Mouse (Mus musculus) stomach, embryonic 16.5 days (tissue): ENCODE measurements around the gene Apba1. TPM values are rescaled to one million over a fixed set of nuclear protein-coding genes. Genes with fewer than 3 reads are reported as not detected.

Experiments used
- ATAC-seq: fragments of 200-750 bp; cut with Nextera tagmentation; 2 replicates; pipeline ENCODE4 v1.8.0; 2017; ENCODE audit warnings: moderate number of reproducible peaks, moderate TSS enrichment; ENCODE audit not compliant: insufficient read depth, low FRiP score
- H3K27ac ChIP-seq: fragments of 300-500 bp; sonication (generic); 2 replicates; pipeline ENCODE4 v1.5.1; 2014; ENCODE audit warnings: low read length
- H3K27me3 ChIP-seq: fragments of 300-500 bp; sonication (generic); 2 replicates; pipeline ENCODE4 v1.6.1; 2014; ENCODE audit warnings: low read length, control low read depth, mixed read lengths; ENCODE audit not compliant: control insufficient read depth, insufficient read depth
- H3K36me3 ChIP-seq: fragments of 300-500 bp; sonication (generic); 2 replicates; pipeline ENCODE4 v1.6.1; 2014; ENCODE audit warnings: low read length; ENCODE audit not compliant: control insufficient read depth, insufficient read depth
- H3K4me1 ChIP-seq: fragments of 300-500 bp; sonication (generic); 2 replicates; pipeline ENCODE4 v1.6.1; 2014; ENCODE audit warnings: low read length, control low read depth, mixed read lengths; ENCODE audit not compliant: control insufficient read depth, insufficient read depth
- H3K4me2 ChIP-seq: fragments of 300-500 bp; sonication (generic); 2 replicates; pipeline ENCODE4 v1.6.1; 2014; ENCODE audit warnings: low read depth, low read length, mixed read lengths
- H3K4me3 ChIP-seq: fragments of 300-500 bp; sonication (generic); replicated peaks from 2 replicates; pipeline ENCODE4 v1.5.1; 2014; ENCODE audit warnings: mild to moderate bottlenecking, low read length
- H3K9ac ChIP-seq: fragments of 300-500 bp; sonication (generic); 2 replicates; pipeline ENCODE4 v1.6.1; 2014; ENCODE audit warnings: low read length
- H3K9me3 ChIP-seq: fragments of 300-500 bp; sonication (generic); replicated peaks from 2 replicates; pipeline ENCODE4 v1.6.1; 2016; ENCODE audit warnings: low read length, control low read depth; ENCODE audit not compliant: control insufficient read depth
- WGBS: fragments of 180-500 bp; shearing (Covaris S2); extraction: QIAGEN DNeasy Blood & Tissue Kit; methylation state at CpG from one replicate; pipeline ENCODE4 v1.1.7; 2014; 5-methylcytosine and 5-hydroxymethylcytosine counted together
- polyA plus RNA-seq: library from polyadenylated mRNA; unstranded; fragments of >200 nt; fragmentation: Nextera tagmentation; extraction: Ambion mirVana; gene quantifications from 2 replicates; pipeline ENCODE4 v1.2.1, GENCODE M21; 2015

Gene Apba1
- polyA plus RNA-seq, 1 experiment from 2014 or later, result 0.40 TPM

DNA sequence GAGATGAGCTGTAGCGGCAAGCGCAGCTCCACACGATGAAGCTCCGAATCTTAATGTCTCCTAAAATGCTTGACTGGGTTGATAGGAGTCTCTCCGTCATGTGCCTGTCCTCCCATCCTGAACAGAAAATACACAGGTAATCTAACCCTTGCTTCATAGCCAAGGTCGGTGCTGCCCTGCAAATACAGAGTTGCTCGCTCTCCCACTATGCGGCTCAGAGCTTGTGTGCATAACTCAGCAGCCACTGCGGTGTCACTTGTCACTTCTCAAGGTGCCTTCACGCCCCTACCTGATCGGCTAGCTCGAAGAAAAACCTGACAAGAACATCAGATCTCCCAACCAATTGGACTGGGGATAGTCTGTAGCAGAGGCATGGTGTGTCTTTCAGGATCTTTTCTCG, 58.1 kb downstream of the Apba1 start:
- H3K27ac ChIP-seq, result no peak overlapping the region
- no peaks in the 10 kb centered on the region for H3K4me1 ChIP-seq
- ATAC-seq, result no peak
- no peak overlapping the region for H3K4me2 ChIP-seq
- 71% methylated on average over 13 of the region's 13 CpGs for WGBS
- no peaks in the 10 kb centered on the region for H3K9me3 ChIP-seq
- no peaks in the 10 kb centered on the region for H3K27me3 ChIP-seq
- no peak overlapping the region for H3K9ac ChIP-seq
- no peaks in the 10 kb centered on the region for H3K36me3 ChIP-seq
- H3K4me3 ChIP-seq, result no peak overlapping the region

DNA sequence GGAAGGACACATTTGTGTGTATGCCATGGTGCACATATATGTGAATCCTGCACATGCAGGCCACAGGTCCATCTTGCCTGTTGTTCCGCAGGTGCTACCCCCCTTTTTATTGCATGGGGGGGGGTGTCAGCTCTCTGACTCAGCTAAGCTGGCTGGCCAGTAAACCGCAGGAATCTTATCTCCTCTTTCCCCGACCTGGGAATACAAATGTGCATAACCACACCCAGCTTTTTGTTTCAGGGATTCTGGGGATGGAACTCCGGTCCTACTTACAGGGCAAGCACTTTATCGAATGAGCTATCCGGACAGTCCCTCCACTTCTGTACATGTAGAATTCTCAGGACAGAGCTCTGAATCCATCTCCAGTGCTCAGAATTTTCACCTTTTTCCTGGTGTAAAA, 58.5 kb downstream of the Apba1 start:
- no peak overlapping the region for H3K9ac ChIP-seq
- H3K4me1 ChIP-seq, result no peaks in the 10 kb centered on the region
- H3K9me3 ChIP-seq, result no peaks in the 10 kb centered on the region
- ATAC-seq, result no peak
- no peak overlapping the region for H3K27ac ChIP-seq
- 52% methylated on average over 6 of the region's 6 CpGs for WGBS
- no peaks in the 10 kb centered on the region for H3K27me3 ChIP-seq
- no peak overlapping the region for H3K4me3 ChIP-seq
- no peak overlapping the region for H3K4me2 ChIP-seq
- no peaks in the 10 kb centered on the region for H3K36me3 ChIP-seq

DNA sequence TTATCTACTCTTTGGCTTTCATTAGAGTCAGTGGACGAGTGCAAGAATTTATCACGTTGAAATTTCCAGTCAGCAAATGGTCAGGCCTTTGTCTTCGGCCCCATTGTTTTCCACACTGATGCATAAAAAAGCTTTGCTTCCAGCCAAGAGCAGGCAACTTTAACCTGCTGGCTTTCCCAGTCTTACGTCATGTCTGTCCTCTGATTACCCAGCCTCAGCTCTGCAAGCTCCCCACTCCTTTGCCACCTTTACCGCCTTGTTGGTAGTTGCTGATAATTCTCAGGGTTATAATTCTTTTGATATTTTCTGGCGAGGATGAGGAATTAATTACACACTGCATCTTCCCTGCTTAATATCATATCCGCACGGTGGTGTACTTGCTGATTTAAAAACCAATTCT, 61.2 kb downstream of the Apba1 start:
- Histone ChIP-seq H3K4me3 (no peak overlapping the region), H3K9ac (no peak overlapping the region), H3K4me1 (no peaks in the 10 kb centered on the region), H3K27ac (no peak overlapping the region), H3K36me3 (no peaks in the 10 kb centered on the region), H3K4me2 (no peak overlapping the region), H3K27me3 (no peaks in the 10 kb centered on the region), H3K9me3 (no peaks in the 10 kb centered on the region)
- WGBS, result 65% methylated on average over 8 of the region's 8 CpGs
- no peak for ATAC-seq

DNA sequence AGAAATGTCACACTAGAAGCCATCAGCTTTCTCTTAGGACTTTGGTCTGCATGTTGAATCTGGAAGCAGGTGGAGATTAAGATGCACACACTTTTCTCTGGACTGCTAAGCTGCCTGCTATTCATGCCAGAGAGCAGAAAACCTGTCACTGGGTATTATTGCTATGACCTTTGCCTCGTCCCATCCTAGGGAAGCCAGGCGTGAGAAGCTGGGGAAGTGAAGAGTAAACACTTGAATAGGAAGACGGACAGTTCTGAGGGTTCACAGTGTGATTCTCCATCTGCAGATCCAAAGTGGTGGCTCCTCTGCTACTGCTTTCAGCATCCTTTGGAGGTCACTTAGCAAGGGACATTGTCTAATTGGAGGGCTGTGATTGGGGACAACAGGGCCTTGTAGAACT, 63.8 kb downstream of the Apba1 start:
- no peak for ATAC-seq
- Histone ChIP-seq H3K9me3 (no peaks in the 10 kb centered on the region), H3K4me2 (no peak overlapping the region), H3K27me3 (no peaks in the 10 kb centered on the region), H3K4me3 (no peak overlapping the region), H3K4me1 (no peaks in the 10 kb centered on the region), H3K36me3 (no peaks in the 10 kb centered on the region), H3K27ac (no peak overlapping the region), H3K9ac (no peak overlapping the region)
- WGBS, result 54% methylated on average over 3 of the region's 3 CpGs

DNA sequence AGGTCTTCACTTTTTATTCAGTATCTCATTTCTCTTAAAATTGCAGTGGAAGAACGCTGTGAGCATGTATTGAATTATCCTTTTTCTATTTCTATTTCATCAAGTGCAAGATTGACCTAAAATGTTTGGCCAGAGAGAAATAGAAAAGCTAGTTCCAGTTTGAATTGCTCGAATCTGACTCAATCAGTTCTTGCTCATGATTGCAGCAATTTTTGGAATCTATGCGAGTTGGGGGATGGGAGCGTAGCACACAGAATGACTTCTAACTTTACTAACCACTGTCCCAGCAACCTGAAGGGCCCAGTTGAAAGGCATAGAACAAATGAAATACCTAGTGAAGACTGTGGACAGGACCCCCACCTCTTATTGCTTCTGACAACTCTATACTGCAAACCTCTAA, 64.8 kb downstream of the Apba1 start:
- no peak overlapping the region for H3K4me3 ChIP-seq
- H3K36me3 ChIP-seq, result no peaks in the 10 kb centered on the region
- H3K27ac ChIP-seq, result no peak overlapping the region
- no peak overlapping the region for H3K4me2 ChIP-seq
- ATAC-seq, result no peak
- no peak overlapping the region for H3K9ac ChIP-seq
- WGBS, result 89% methylated on average over 4 of the region's 4 CpGs
- H3K9me3 ChIP-seq, result no peaks in the 10 kb centered on the region
- H3K4me1 ChIP-seq, result no peaks in the 10 kb centered on the region
- no peaks in the 10 kb centered on the region for H3K27me3 ChIP-seq

DNA sequence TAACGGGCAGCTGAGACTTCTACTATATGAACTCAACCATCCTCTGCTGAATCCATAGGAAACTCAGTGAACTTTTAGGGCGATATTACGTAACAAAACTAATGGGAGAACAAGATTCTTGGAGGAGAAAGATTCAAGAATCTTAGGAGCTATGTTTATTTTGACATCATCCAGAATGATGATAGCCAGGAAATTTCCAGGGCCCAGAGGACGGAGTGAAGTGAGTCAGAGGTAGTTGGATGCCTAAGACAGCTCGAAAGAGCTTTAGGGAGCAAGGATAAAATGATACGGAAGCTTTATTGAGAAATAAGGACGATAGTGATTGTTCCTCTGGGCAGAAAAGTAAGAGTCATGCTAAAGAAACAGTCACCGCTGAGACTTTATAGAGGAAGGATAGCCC, 67.6 kb downstream of the Apba1 start:
- Histone ChIP-seq H3K4me3 (no peak overlapping the region), H3K27ac (no peak overlapping the region), H3K4me2 (no peak overlapping the region), H3K27me3 (no peaks in the 10 kb centered on the region), H3K36me3 (no peaks in the 10 kb centered on the region), H3K9ac (no peak overlapping the region), H3K4me1 (no peaks in the 10 kb centered on the region), H3K9me3 (no peaks in the 10 kb centered on the region)
- 74% methylated on average over 8 of the region's 8 CpGs for WGBS
- ATAC-seq, result no peak

DNA sequence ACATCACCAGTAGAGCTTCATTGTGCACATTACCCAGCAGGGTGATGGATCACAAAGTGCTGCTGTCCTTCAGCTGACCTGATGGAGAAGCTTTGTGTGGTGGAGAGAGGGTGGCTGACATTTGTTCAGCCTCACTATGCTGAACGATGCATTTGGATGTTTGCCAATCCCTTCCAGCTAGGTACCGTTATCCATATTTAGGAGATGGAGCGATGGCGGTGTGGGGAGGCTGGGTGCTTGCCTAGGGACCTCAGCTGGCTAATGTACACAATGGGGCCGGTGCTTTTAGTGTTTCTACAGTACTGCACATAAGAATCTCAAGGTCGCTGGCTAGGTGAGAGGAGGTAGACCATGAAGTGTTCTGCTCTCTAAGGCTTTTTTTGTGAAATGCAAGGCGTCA, 72.1 kb downstream of the Apba1 start:
- no peak for ATAC-seq
- H3K9me3 ChIP-seq, result no peaks in the 10 kb centered on the region
- H3K9ac ChIP-seq, result no peak overlapping the region
- H3K4me1 ChIP-seq, result no peaks in the 10 kb centered on the region
- H3K4me3 ChIP-seq, result no peak overlapping the region
- H3K27ac ChIP-seq, result no peak overlapping the region
- no peaks in the 10 kb centered on the region for H3K27me3 ChIP-seq
- no peaks in the 10 kb centered on the region for H3K36me3 ChIP-seq
- H3K4me2 ChIP-seq, result no peak overlapping the region
- 45% methylated on average over 7 of the region's 7 CpGs for WGBS

DNA sequence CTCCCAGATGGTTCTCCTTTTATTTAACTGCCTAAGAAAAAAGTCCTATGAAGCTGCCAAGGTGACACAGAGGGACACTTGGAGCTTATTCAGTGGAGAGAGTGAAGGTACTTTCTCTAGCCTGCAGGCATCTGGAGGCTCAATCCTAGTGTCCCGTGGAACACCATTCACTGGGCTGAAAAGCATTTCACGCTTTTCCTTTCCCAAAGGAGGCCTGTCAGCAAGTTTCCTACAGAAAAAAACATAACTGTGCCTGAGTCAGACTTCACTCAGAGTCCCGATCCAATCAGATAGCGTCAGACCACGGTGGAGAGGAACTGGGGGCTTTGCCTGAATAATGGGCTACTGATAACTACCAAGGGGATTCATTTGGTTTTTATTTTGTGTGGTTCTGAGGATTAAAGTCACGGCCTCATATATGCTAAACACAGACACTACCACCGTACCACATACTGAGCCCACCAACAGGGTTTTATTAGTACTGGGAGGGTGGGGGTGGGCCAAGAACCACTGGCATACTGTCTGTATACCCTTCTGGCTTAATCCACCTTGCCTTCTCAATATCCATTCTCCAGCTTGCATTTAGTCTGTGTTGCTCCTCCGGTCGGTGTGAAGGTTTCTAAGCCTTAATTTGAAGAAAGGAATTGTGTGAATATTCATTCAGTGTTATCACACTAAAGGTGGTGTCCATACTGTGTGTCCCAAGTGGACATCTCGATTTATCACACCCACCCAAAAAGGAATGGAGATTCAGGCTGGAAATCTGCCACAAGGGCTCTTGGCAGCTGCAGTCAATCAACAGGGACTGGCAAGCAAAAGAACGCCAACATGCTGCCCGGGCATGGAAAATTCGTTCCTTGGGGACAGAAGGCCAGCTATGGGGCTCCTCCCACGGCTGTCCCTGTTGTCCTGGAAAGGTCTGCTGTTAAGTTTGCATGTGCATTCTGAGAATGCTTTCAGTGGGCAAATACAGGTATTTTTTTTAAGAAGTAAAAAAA, 75.3 kb downstream of the Apba1 start:
- no peaks in the 10 kb centered on the region for H3K4me1 ChIP-seq
- no peak overlapping the region for H3K4me3 ChIP-seq
- H3K9ac ChIP-seq, result no peak overlapping the region
- no peaks in the 10 kb centered on the region for H3K27me3 ChIP-seq
- no peaks in the 10 kb centered on the region for H3K36me3 ChIP-seq
- no peak for ATAC-seq
- no peak overlapping the region for H3K4me2 ChIP-seq
- no peaks in the 10 kb centered on the region for H3K9me3 ChIP-seq
- no peak overlapping the region for H3K27ac ChIP-seq
- WGBS, result 75% methylated on average over 14 of the region's 14 CpGs

DNA sequence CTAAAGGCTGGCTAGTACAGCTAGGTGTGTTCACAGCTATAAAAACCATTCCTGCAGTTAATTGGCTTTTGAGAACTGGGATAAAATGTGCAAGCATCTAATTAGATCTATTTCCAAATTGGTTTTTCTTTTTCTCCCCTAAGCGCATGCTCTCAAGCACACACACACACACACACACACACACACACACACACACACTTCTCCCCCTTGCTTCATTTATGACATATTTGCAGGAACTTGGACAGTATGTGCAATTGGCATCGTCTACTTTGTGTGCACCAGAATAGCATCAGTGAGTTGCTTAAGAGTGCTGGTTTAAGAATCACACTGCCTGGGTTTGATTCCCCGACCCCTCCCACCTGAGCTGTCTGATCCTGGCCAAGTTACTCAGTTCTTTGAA, 76.0 kb downstream of the Apba1 start:
- 81% methylated on average over 3 of the region's 3 CpGs for WGBS
- no peak for ATAC-seq

More for the DNA sequence above, 76.0 kb downstream of the Apba1 start:
- Histone ChIP-seq H3K36me3 (no peaks in the 10 kb centered on the region), H3K27me3 (no peaks in the 10 kb centered on the region), H3K4me3 (no peak overlapping the region), H3K9ac (no peak overlapping the region), H3K4me2 (no peak overlapping the region), H3K27ac (no peak overlapping the region), H3K9me3 (no peaks in the 10 kb centered on the region), H3K4me1 (no peaks in the 10 kb centered on the region)
